Mouse (Mus musculus) limb, embryonic 11.5 days (tissue): ENCODE measurements around the gene Rab14. TPM values are rescaled to one million over a fixed set of nuclear protein-coding genes. Genes with fewer than 3 reads are reported as not detected.
A peak's percentile ranks its signal among the peaks of the same experiment; 100 is the strongest.

Experiments
- ATAC-seq: fragments of 200-750 bp; cut with Nextera tagmentation; 2 replicates; pipeline ENCODE4 v1.8.0; 2017; ENCODE audit warnings: low read depth; ENCODE audit not compliant: insufficient number of reproducible peaks, low FRiP score, low TSS enrichment
- DNase-seq: peaks from one replicate; pipeline ENCODE4 v3.0.0-alpha.2; 2015; ENCODE audit warnings: low spot score
- H3K27ac ChIP-seq: fragments of 300-500 bp; sonication (generic); replicated peaks from 2 replicates; pipeline ENCODE4 v1.5.1; 2014; ENCODE audit warnings: low read depth, mild to moderate bottlenecking, low read length
- H3K27me3 ChIP-seq: fragments of 300-500 bp; sonication (generic); 2 replicates; pipeline ENCODE4 v1.6.1; 2014; ENCODE audit warnings: mild to moderate bottlenecking, low read length, mixed read lengths; ENCODE audit not compliant: control insufficient read depth, insufficient read depth
- H3K36me3 ChIP-seq: fragments of 300-500 bp; sonication (generic); 2 replicates; pipeline ENCODE4 v1.6.1; 2014; ENCODE audit warnings: mild to moderate bottlenecking, low read length, moderate library complexity, mixed read lengths; ENCODE audit not compliant: control insufficient read depth, insufficient read depth
- H3K4me1 ChIP-seq: fragments of 300-500 bp; sonication (generic); 2 replicates; pipeline ENCODE4 v1.6.1; 2014; ENCODE audit warnings: low read length, mixed read lengths; ENCODE audit not compliant: control insufficient read depth, insufficient read depth
- H3K4me2 ChIP-seq: fragments of 300-500 bp; sonication (generic); 2 replicates; pipeline ENCODE4 v1.6.1; 2014; ENCODE audit warnings: low read depth, mild to moderate bottlenecking, moderate library complexity; ENCODE audit not compliant: severe bottlenecking
- H3K4me3 ChIP-seq: fragments of 300-500 bp; sonication (generic); 2 replicates; pipeline ENCODE4 v1.5.1; 2014; ENCODE audit warnings: low read depth, low read length
- H3K9ac ChIP-seq: fragments of 300-500 bp; sonication (generic); 2 replicates; pipeline ENCODE4 v1.6.1; 2014; ENCODE audit warnings: mild to moderate bottlenecking, low read length
- H3K9me3 ChIP-seq: fragments of 300-500 bp; sonication (generic); 2 replicates; pipeline ENCODE4 v1.6.1; 2016; ENCODE audit warnings: low read length; ENCODE audit not compliant: control insufficient read depth
- WGBS: fragments of 180-500 bp; shearing (Covaris S2); extraction: QIAGEN DNeasy Blood & Tissue Kit; methylation state at CpG from one replicate; pipeline ENCODE4 v1.1.7; 2014; 5-methylcytosine and 5-hydroxymethylcytosine counted together
- polyA plus RNA-seq: library from polyadenylated mRNA; unstranded; fragments of >200 nt; fragmentation: Nextera tagmentation; extraction: Ambion mirVana; gene quantifications from 2 replicates; pipeline ENCODE4 v1.2.1, GENCODE M21; 2014

Gene Rab14
- polyA plus RNA-seq, 1 experiment from 2014 or later, result 219 TPM

DNA sequence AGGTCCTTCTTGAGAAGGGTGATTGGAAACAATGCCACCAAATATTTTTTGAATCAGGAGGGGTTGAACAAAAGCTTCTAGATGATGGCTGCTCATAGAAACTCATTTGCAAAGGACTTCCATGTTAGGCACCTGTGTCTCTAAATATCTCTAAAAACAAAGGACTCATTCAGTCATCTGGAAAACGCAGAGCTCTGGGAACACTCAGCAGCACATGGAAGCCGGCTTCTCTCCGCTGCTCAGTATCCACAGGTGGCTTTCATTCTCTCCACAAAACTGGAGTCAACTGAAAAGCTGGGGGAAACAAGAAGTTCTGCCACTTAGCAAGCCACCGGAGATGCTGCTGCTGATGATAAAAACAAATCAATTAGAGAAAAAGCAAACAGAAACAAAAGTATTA lies 27.2 kb upstream of the Rab14 start:
- Histone ChIP-seq H3K27ac (0 out of 2 replicates have a peak overlapping the region, but pooled peaks have one; percentile 3), H3K4me2 (no peak overlapping the region), H3K36me3 (no peaks in the 10 kb centered on the region), H3K4me3 (no peak overlapping the region), H3K27me3 (no peaks in the 10 kb centered on the region; the same call in 1 of the 2 replicates), H3K9me3 (no peaks in the 10 kb centered on the region), H3K4me1 (peaks cover 8% of the 10 kb centered on the region; the same call in 1 of the 2 replicates), H3K9ac (no peak overlapping the region)
- DNase-seq (peak; percentile 70), ATAC-seq (no peak)
- 18% methylated on average over 4 of the region's 4 CpGs for WGBS

DNA sequence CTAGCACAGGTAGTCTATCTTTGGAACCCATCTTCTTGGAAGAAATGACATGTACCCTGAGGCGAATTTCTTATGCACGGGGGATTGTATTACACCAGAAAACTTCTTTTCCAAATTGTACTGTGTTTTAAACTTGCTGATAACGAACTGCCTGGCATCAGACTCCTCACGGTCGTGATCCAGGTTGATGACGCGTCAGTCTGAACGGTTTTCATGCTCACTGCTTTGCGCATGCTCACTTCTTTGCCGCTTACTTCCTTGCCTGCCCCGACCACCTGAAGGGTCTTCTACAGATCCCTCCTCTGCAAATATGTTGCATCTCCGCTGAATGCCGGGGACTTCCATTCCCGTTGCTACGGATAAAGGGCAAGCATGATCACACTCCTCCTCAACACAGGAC lies 23.4 kb upstream of the Rab14 start:
- ATAC-seq (no peak), DNase-seq (no peak)
- Histone ChIP-seq H3K4me1 (no peaks in the 10 kb centered on the region; the same call in 1 of the 2 replicates), H3K36me3 (no peaks in the 10 kb centered on the region), H3K4me3 (no peak overlapping the region), H3K27ac (no peak overlapping the region), H3K9me3 (no peaks in the 10 kb centered on the region), H3K4me2 (no peak overlapping the region), H3K9ac (no peak overlapping the region), H3K27me3 (peaks cover 2% of the 10 kb centered on the region; the same call in 1 of the 2 replicates)
- WGBS, result 91% methylated on average over 15 of the region's 15 CpGs

- no peaks in the 10 kb centered on the region for H3K9me3 ChIP-seq
- ATAC-seq (0 out of 2 replicates have a peak, but pooled peaks have one; percentile 24), DNase-seq (no peak)
- H3K27me3 ChIP-seq, result peaks cover 2% of the 10 kb centered on the region; the same call in 1 of the 2 replicates
- H3K36me3 ChIP-seq, result no peaks in the 10 kb centered on the region
- no peak overlapping the region for H3K4me3 ChIP-seq
- H3K9ac ChIP-seq, result no peak overlapping the region
- H3K27ac ChIP-seq, result no peak overlapping the region
- H3K4me2 ChIP-seq, result no peak overlapping the region
- H3K4me1 ChIP-seq, result no peaks in the 10 kb centered on the region; the same call in 1 of the 2 replicates
- 27% methylated on average over 6 of the region's 6 CpGs for WGBS
Measured at GRCm38 (mm10) chr2:35222822-35223391, 22.0 kb upstream of the Rab14 start.

DNA sequence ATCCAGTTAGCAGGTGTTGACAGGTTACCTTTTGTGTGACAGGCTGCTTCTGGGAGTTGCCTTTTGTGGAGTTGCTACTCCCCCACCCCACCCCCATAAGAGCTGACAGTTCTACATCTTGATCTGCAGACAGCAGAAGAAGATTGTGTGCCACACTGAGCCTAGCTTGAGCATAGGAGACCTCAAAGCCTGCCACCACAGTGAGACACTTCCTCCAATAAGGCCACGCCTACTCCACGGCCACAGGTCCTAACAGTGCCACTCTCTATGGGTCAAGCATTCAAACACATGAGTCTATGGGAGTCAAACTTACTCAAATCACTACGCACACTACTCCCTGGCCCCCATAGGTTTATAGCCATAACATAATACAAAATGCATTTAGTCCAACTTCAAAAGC lies 17.8 kb upstream of the Rab14 start:
- H3K4me2 ChIP-seq, result no peak overlapping the region
- H3K4me3 ChIP-seq, result no peak overlapping the region
- ATAC-seq (no peak), DNase-seq (no peak)
- H3K9me3 ChIP-seq, result no peaks in the 10 kb centered on the region
- no peaks in the 10 kb centered on the region for H3K36me3 ChIP-seq
- WGBS, result 94% methylated on average over 3 of the region's 3 CpGs
- no peak overlapping the region for H3K9ac ChIP-seq
- H3K27ac ChIP-seq, result no peak overlapping the region
- H3K27me3 ChIP-seq, result peaks cover 2% of the 10 kb centered on the region; the same call in 1 of the 2 replicates
- H3K4me1 ChIP-seq, result no peaks in the 10 kb centered on the region; the same call in 1 of the 2 replicates

- H3K9me3 ChIP-seq, result no peaks in the 10 kb centered on the region
- no peak overlapping the region for H3K9ac ChIP-seq
- 73% methylated on average over 2 of the region's 2 CpGs for WGBS
- H3K27me3 ChIP-seq, result peaks cover 2% of the 10 kb centered on the region; the same call in 1 of the 2 replicates
- no peak overlapping the region for H3K27ac ChIP-seq
- no peak for ATAC-seq
- no peak overlapping the region for H3K4me2 ChIP-seq
- H3K4me1 ChIP-seq, result no peaks in the 10 kb centered on the region
- no peaks in the 10 kb centered on the region for H3K36me3 ChIP-seq
- H3K4me3 ChIP-seq, result no peak overlapping the region
- no peak for DNase-seq
Measured at GRCm38 (mm10) chr2:35216701-35217100, 15.8 kb upstream of the Rab14 start.

GRCm38 (mm10) chr2:35215363-35215762 lies 14.4 kb upstream of the Rab14 start:
- no peaks in the 10 kb centered on the region for H3K36me3 ChIP-seq
- no peak overlapping the region for H3K27ac ChIP-seq
- H3K9me3 ChIP-seq, result no peaks in the 10 kb centered on the region
- H3K4me1 ChIP-seq, result no peaks in the 10 kb centered on the region
- 87% methylated on average over 14 of the region's 14 CpGs for whole genome bisulfite sequencing
- ATAC-seq (no peak), DNase-seq (no peak)
- H3K9ac ChIP-seq, result no peak overlapping the region
- H3K4me2 ChIP-seq, result no peak overlapping the region
- H3K27me3 ChIP-seq, result peaks cover 1% of the 10 kb centered on the region; the same call in 1 of the 2 replicates
- no peak overlapping the region for H3K4me3 ChIP-seq

DNA sequence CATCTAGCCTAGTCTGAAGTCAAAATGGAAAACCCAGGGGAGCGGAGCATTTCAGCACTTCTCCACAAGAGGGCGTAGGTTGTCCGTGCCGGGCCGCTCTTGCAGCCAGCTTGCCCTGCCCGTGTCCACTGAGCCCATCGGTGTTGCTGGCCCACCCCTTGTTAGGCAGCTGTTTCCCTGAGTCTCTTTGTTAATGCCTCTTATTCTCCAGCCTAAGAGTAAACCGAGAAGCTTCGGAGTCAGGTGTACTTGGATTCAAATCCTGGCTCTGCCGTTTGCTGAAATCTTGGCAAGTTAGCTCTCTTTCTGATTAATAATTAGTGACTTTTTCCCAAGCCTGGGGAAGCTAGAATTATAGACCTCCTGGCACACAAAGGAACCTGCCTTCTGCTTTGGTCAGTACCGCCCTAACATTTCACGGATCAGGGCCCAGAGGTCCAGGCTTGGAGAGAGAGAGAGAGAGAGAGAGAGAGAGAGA lies 14.0 kb upstream of the Rab14 start:
- WGBS, result 8% methylated on average over 12 of the region's 12 CpGs
- H3K4me1 ChIP-seq, result no peaks in the 10 kb centered on the region
- peak; percentile 97 for DNase-seq
- H3K4me2 ChIP-seq, result no peak overlapping the region; the same call in 1 of the 2 replicates
- H3K9ac ChIP-seq, result no peak overlapping the region
- no peak overlapping the region for H3K4me3 ChIP-seq
- H3K9me3 ChIP-seq, result no peaks in the 10 kb centered on the region
- peaks cover 2% of the 10 kb centered on the region; the same call in 1 of the 2 replicates for H3K27me3 ChIP-seq
- H3K27ac ChIP-seq, result no peak overlapping the region
- peak; percentile 75; the same call in 1 of the 2 replicates for ATAC-seq
- H3K36me3 ChIP-seq, result no peaks in the 10 kb centered on the region

DNA sequence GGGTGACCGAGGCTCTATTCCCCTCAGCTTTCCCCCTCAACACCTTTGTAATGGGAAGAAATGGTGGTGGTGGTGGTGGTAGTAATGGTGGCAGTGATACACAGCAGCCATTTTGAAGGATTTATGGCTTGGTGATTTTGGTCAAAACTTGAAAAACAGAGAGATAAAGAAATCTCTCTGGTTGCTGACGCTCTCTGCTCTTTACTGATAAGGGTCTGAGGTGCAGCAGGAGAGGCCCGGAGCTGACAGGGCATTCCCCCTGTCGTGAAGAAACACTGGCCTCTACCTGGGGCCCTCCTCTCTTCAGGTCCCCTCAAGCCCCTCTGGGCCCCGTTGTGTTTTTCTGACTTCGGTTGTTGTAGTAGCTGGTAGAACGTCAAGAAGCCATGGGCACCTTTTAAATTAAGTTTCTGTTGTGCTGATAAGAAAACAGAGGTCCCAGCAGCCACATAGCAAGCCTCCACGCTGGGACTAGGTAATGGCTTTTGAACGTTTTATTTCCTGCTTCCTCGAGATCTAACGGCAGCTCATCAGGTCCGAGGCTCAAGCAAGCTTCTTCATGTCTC lies 12.5 kb upstream of the Rab14 start:
- 78% methylated on average over 12 of the region's 12 CpGs for WGBS

More for the DNA sequence above, 12.5 kb upstream of the Rab14 start:
- Histone ChIP-seq H3K9ac (no peak overlapping the region), H3K27ac (no peak overlapping the region), H3K36me3 (no peaks in the 10 kb centered on the region), H3K4me1 (no peaks in the 10 kb centered on the region), H3K27me3 (peaks cover 2% of the 10 kb centered on the region; the same call in 1 of the 2 replicates), H3K4me2 (no peak overlapping the region), H3K9me3 (no peaks in the 10 kb centered on the region), H3K4me3 (no peak overlapping the region)
- no peak for ATAC-seq
- no peak for DNase-seq
